Mouse (Mus musculus) lung, postnatal 0 days (tissue): Measurements from ENCODE around the gene Ankrd28.

Experiments used
- CTCF ChIP-seq: IDR thresholded peaks from 2 replicates; pipeline ENCODE4 v1.5.1; 2016; ENCODE audit warnings: antibody characterized with exemption, mild to moderate bottlenecking
- EP300 ChIP-seq: IDR thresholded peaks from 2 replicates; pipeline ENCODE4 v1.6.1; 2016; ENCODE audit warnings: antibody characterized with exemption, mild to moderate bottlenecking, control low read depth

GRCm38 (mm10) chr14:31780412-31781233 lies 49.8 kb downstream of the Ankrd28 start:
- TF ChIP-seq EP300 = no peak
- no peak for TF ChIP-seq CTCF
